Mouse (Mus musculus) CD8-positive naive resting alpha-beta T cell, adult 2 months (primary cell): ENCODE measurements around the gene Plekha6.

Experiments used
- DNase-seq, 2 experiments: peaks; one replicate each; pipeline ENCODE4 v3.0.0; 2022; ENCODE audit warnings: low read depth in 2 of 2, low spot score in 2 of 2

Plekha6 gene

GRCm38 (mm10) chr1:133213901-133214300, 49.9 kb downstream of the Plekha6 start:
- DNase-seq: no peak

- no peak for DNase-seq
Measured at GRCm38 (mm10) chr1:133214672-133215359, 50.8 kb downstream of the Plekha6 start.

- no peak for DNase-seq
Measured at GRCm38 (mm10) chr1:133215360-133215700, 51.3 kb downstream of the Plekha6 start.

DNA sequence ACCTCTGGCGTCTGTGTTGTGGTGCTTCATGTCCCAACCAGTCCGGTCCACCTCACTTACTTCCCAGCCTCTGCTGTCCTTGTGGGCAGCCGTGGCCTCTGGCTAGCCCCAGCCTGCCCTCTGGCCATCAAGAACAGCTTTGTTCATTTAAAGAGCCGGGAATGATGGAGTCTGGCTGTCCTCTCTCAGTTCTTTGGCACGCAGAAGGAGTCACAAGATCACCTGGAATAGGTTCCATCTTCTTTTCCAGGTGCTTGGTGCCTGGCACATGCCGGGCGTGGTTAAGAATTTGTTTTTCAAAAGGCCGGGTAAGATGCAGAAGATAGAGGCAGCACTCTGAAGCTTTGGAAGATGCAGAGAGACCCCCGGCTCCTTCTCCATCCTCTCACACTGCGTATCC, 51.7 kb downstream of the Plekha6 start:
- no peak for DNase-seq

- no peak for DNase-seq
Measured at GRCm38 (mm10) chr1:133217031-133217430, 53.0 kb downstream of the Plekha6 start.

DNA sequence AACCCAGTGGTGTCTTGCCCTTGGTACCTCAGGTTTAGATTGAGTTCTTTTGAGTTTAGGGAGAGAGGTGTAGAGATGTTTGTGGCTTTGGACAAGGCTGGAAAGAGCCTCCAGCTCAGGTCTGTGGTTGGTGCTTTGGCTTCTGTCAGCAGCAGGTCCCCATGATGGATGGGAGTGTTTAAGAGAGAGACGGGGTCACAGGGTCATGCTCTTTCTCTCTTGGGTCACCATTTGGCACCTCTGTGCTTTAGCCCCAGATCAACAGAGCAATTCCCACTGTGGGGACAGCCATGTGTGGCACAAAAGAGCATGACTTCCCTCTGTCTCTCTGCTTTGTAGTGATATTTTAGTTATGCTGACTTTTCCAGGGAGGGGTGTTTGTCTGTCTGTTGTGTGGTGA, 55.1 kb downstream of the Plekha6 start:
- DNase-seq: no peak

DNA sequence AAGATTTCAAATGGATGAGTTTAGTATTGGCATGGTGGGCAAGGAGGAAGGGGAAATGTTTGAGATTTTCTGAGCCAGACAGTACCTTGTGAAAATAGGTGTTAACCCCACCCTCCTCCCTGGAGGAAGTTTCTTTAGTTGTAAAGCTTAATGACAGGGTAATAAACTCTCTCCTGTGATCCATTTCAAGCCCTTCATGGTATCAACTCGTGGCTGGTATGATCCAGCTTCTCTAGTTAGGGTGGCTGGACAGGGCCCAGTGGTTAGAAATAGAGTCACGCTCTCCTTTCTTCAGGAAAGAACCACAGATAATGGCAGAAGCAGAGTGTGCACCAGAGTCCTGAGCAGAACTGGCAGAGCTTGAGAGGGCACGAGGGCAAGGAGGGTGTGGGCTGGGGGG, 57.4 kb downstream of the Plekha6 start:
- no peak for DNase-seq

DNA sequence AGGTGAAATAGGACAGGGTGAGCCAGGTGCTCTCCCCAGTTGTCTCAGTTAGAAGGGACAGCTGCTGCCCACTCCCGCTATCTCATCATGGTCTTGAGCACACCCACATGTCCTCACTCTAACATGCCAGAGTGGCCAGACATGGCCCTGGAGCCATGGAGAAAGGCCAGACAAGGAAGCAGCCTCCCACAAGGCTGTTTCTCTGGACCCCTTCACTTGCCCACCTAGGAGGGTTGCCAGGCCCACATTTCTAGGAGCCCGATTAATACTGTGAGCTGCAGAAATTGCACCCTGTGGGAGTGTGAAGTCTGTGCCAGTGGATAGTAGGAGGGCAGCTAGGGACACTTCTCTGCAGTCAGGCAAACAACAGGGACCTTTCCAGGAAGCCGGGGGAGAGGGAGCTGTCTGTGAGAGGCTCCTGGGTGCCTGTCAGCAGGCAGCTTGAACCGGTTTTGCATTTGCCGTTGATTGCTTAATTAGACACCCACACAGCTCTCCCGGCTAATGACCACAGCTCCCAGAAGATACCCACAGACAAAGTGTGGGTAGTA, 58.5 kb downstream of the Plekha6 start:
- no peak for DNase-seq

- no peak for DNase-seq
Measured at GRCm38 (mm10) chr1:133224674-133225073, 60.7 kb downstream of the Plekha6 start.

DNA sequence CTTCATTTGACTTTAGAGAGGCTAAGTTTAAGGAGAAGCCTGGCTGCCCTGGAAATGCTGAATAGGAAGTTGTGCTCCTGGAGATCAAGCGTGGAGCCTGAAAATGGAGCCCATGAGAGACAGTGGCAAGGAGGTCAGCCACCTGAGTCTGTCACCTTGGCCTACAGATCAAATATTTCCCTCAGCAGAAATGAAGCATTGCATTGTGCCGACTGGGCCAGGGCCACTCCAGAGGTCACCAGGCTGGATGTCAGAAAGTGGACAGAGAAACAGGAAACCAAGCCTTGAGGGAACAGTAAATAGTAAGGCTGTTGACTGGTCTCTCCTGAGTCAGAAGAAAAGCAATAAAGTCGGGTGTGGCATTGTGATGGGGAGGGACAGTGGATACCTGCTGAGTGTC, 61.1 kb downstream of the Plekha6 start:
- DNase-seq: no peak

GRCm38 (mm10) chr1:133225561-133225960, 61.6 kb downstream of the Plekha6 start:
- no peak for DNase-seq

DNA sequence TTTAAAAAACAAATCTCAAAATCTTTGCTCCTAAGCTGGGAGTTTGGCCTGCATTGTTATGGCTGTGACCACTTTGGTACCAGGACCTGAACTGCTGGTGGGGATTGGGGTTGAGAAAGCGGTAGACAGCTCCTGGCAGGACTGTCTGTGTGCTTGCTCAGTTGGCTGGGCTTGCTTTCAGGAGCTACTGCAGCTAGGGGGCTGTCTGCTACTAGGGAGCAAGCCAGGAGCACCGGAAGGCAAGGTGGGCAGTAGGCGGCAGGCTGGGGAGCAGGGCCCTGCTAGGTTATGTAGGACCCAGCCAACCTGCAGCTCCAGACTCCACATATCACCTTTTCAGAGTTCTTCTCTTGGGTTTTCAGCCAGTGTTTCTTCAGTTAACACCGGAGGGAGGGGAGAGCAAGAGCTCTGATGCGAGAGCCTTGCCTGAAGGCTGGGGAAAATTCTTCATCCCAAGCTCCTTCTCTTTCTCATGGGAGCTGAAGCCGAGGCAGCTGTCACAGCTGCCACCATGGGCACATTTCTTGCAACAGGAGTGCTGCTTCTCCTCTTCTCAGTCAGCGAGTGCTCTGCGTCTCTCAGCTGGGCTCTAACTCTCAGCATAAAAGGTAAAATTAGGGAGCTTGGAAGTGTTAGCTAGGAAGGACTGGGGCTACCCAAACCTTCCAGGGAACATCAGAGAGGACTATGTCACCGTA, 62.1 kb downstream of the Plekha6 start:
- DNase-seq: no peak

DNA sequence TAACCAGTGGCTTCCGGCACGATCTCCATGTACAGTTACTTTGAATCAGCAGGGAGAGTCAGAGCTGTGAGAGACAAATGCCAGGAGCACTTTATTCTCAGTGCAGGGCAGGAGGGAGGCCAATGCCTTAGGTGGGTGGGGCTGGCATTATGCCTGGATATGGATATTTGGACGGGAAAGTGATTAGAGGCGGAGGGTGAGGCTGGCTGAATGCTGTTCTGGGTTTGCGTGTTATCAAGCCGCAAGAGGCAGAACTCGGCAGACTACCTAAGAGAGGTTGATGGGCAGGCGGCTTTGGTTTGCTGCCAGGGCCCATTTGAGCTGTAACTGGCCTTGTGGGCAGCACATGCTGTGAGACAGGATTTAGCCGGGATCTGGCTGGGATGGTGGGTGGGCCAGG, 62.9 kb downstream of the Plekha6 start:
- no peak for DNase-seq

DNA sequence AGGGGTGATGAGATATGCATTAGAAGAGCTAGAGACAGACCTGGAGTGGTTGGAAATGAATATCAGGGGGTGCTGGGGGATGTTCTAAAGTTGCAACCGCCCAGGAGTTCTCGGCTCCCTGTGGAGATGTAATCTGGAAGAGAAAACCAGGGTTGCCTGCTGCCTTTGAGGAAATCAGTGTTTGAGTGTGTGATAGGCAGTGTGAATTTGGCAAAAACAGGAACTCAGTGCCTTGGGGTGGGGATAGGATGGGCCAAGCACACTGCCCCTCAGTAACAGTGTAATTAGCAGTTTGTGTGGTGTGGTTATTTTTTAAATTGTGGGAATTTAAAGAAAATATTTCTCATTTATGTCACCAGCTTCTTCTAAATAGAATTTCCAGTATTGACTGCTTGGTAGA, 63.4 kb downstream of the Plekha6 start:
- DNase-seq: no peak

GRCm38 (mm10) chr1:133228809-133229487, 64.9 kb downstream of the Plekha6 start:
- DNase-seq: no peak

DNA sequence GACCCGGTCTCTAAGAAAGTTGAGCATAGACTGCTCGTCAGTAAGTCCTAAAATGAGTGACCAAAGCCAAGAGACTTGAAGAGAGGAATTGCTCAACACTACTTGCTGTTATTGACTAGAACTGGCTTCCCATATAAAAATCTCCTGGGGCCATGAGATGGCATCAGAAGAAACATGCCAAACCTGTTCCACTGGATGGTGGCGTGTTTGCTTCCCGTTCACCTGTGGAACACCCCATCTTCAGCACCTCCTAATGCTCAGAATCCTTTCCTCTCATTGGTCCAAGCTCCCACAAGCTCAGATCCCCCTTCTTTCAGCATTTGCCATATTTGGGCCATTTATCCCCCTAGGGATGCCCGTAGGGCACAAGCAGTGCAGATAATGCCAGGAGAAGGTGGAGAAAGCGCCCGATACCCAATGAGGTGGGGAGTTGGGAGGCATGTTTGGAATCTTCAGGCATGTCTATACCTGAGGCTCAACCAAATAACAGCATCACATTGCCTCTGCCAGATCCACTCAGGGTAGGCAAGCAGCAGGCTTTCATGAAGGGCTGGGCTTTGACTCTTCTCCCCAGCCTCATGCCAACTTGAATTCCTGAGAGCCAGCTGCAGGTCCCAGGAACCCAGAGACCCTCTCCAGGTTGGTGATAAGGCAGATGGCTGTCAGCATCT, 67.6 kb downstream of the Plekha6 start:
- no peak for DNase-seq

DNA sequence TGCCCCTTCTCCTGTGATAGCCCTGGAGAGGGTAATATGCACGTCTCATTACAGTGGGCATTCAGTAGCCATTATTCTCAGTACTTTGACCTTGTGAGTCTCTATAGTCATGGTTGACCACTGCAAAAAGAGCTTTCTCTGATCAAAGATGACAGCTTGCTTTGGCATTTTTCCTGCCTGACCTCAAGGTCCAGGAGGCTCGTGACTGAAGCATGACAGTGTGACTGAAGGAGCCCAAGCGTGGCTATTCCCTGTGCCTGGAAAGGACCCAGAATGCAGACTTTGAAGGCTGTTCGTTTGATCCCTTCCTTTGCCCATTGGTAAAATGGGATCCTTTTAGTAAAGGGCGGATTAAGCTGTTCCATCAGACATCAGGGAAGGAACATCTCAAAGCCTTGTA, 71.9 kb downstream of the Plekha6 start:
- DNase-seq: no peak

DNA sequence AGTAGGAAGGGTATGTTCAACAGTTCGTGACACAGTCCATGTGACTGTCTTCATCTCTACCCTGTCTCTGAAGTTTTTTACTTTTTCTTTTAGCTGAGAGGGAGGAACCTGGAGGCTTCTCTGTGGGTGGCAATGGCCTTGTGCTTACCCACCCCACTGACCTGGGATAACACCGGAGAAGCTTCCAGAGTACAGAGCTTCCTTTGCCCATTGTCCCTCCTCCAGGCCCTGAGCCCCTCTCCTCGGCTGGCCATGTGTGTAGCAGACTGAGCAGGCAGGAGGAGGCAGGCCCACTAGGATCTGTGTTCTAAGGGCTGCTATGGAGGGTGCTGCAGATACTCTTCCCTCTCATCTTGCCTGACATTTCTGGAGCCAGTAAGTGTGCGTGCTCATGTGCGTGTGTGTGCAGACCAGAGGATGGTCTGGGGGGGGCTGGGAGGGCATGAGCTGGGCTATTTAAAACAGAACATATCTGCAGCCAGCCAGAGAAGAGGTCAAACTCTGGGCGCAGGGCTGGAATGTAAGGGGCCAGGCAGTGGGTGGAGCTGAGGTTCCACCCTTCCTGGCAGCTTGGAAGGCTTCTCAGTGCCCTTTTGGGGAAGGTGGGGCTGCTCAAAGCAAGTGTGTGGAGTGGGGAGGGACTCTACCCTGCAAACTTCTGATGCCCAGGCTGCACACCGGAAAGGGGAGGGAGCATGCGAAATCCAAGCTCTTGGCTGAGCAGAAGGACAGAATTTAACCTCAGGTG, 72.9 kb downstream of the Plekha6 start:
- DNase-seq: no peak

- DNase-seq: peak; percentile 45 to 57
Measured at GRCm38 (mm10) chr1:133237670-133238069, 73.7 kb downstream of the Plekha6 start.

- DNase-seq: no peak
Measured at GRCm38 (mm10) chr1:133239121-133239812, 75.3 kb downstream of the Plekha6 start.
